Mouse (Mus musculus) CH12.LX (cell line): ENCODE results near the gene Ctsh. TPM values are rescaled to one million over a fixed set of nuclear protein-coding genes. Genes with fewer than 3 reads are reported as not detected.

Source experiments
- DNase-seq: peaks from one replicate; pipeline ENCODE4 v3.0.0-alpha.2; 2013; ENCODE audit errors: extremely low read depth
- H3K27ac ChIP-seq: 2 replicates; pipeline ENCODE4 v1.5.1; 2012; ENCODE audit warnings: low read depth, mild to moderate bottlenecking, control low read depth, moderate library complexity; ENCODE audit not compliant: insufficient read depth
- H3K27me3 ChIP-seq: replicated peaks from 2 replicates; pipeline ENCODE3; 2012; ENCODE audit warnings: inconsistent platforms
- H3K36me3 ChIP-seq, 2 experiments: replicated peaks in 1 of 2; 2 replicates each; pipeline versions ENCODE3 to v1.6.1; 2012; ENCODE audit warnings: inconsistent platforms in 1 of 2, low read length in 1 of 2, mild to moderate bottlenecking in 1 of 2, mixed read lengths in 1 of 2, moderate library complexity in 1 of 2; ENCODE audit not compliant: control insufficient read depth in 1 of 2, insufficient read depth in 1 of 2
- H3K4me1 ChIP-seq, 2 experiments: 2 replicates each; pipeline ENCODE4 v1.6.1; 2012; ENCODE audit warnings: inconsistent platforms in 1 of 2, moderate library complexity in 1 of 2; ENCODE audit not compliant: insufficient read depth in 2 of 2, control insufficient read depth in 1 of 2
- H3K4me2 ChIP-seq: 2 replicates; pipeline ENCODE4 v1.6.1; 2012; ENCODE audit warnings: low read depth, mild to moderate bottlenecking, control low read depth; ENCODE audit not compliant: poor library complexity, insufficient read depth, severe bottlenecking
- H3K4me3 ChIP-seq, 3 experiments: fragments of 150-350 bp in 1 of 3; sonication (generic) in 1 of 3; replicated peaks in 1 of 3; 2 replicates each; pipeline versions ENCODE3 to v1.5.1; 2011 to 2012; ENCODE audit warnings: low read depth in 2 of 3, low read length in 2 of 3, mild to moderate bottlenecking in 2 of 3, moderate library complexity in 2 of 3, control low read depth in 1 of 3, improper control_type of control experiment in 1 of 3, inconsistent platforms in 1 of 3, mixed read lengths in 1 of 3; ENCODE audit not compliant: poor library complexity in 1 of 3
- H3K79me2 ChIP-seq: replicated peaks from 2 replicates; pipeline ENCODE4 v1.6.1; 2012; ENCODE audit warnings: mild to moderate bottlenecking, moderate library complexity; ENCODE audit not compliant: control insufficient read depth, poor library complexity, insufficient read depth, severe bottlenecking; ENCODE audit errors: extremely low read depth
- H3K9ac ChIP-seq: 2 replicates; pipeline ENCODE4 v1.6.1; 2012; ENCODE audit warnings: low read depth, mild to moderate bottlenecking, control low read depth, moderate library complexity; ENCODE audit not compliant: insufficient read depth
- H3K9me3 ChIP-seq: replicated peaks from 2 replicates; pipeline ENCODE3; 2012; ENCODE audit warnings: low read length, inconsistent platforms, mixed read lengths
- CHD1 ChIP-seq: IDR thresholded peaks from 2 replicates; pipeline ENCODE4 v1.6.1; 2012; ENCODE audit warnings: low read depth, low read length, improper control_type of control experiment, inconsistent platforms
- CHD2 ChIP-seq: IDR thresholded peaks from 2 replicates; pipeline ENCODE4 v1.6.1; 2011; ENCODE audit warnings: low read length, improper control_type of control experiment
- CTCF ChIP-seq, 2 experiments: IDR thresholded peaks in 1 of 2; conservative IDR thresholded peaks in 1 of 2; 2 replicates each; pipeline ENCODE4 v1.5.1; 2011 to 2012; ENCODE audit warnings: low read depth in 2 of 2, low read length in 2 of 2, improper control_type of control experiment in 1 of 2, inconsistent platforms in 1 of 2, mild to moderate bottlenecking in 1 of 2, moderate library complexity in 1 of 2
- E2F4 ChIP-seq: IDR thresholded peaks from 2 replicates; pipeline ENCODE4 v1.6.1; 2011; ENCODE audit warnings: low read depth, low read length, improper control_type of control experiment; ENCODE audit not compliant: insufficient replicate concordance
- ELF1 ChIP-seq: IDR thresholded peaks from 2 replicates; pipeline ENCODE4 v1.6.1; 2014; ENCODE audit warnings: low read depth, mild to moderate bottlenecking, inconsistent platforms, low read length, improper control_type of control experiment
- EP300 ChIP-seq: IDR thresholded peaks from 2 replicates; pipeline ENCODE4 v1.6.1; 2011; ENCODE audit warnings: low read length, improper control_type of control experiment
- ETS1 ChIP-seq: conservative IDR thresholded peaks from 2 replicates; pipeline ENCODE4 v1.6.1; 2012; ENCODE audit warnings: low read depth, mild to moderate bottlenecking, inconsistent platforms, low read length, improper control_type of control experiment, moderate library complexity
- GABPA ChIP-seq: IDR thresholded peaks from 2 replicates; pipeline ENCODE4 v1.6.1; 2012; ENCODE audit warnings: low read depth, low read length, improper control_type of control experiment, inconsistent platforms; ENCODE audit not compliant: insufficient replicate concordance
- HCFC1 ChIP-seq: IDR thresholded peaks from 2 replicates; pipeline ENCODE4 v1.6.1; 2012; ENCODE audit warnings: low read depth, mild to moderate bottlenecking, inconsistent platforms, low read length, improper control_type of control experiment
- IRF4 ChIP-seq: IDR thresholded peaks from 2 replicates; pipeline ENCODE4 v1.6.1; 2014; ENCODE audit warnings: low read depth, mild to moderate bottlenecking, inconsistent platforms, low read length, improper control_type of control experiment
- JUN ChIP-seq: IDR thresholded peaks from 2 replicates; pipeline ENCODE4 v1.6.1; 2011; ENCODE audit warnings: low read depth, mild to moderate bottlenecking, low read length, improper control_type of control experiment, moderate library complexity; ENCODE audit not compliant: insufficient read depth
- JUND ChIP-seq: conservative IDR thresholded peaks from 2 replicates; pipeline ENCODE4 v1.6.1; 2011; ENCODE audit warnings: low read depth, low read length, improper control_type of control experiment
- MAFK ChIP-seq: IDR thresholded peaks from 2 replicates; pipeline ENCODE4 v1.6.1; 2011; ENCODE audit warnings: low read length, improper control_type of control experiment; ENCODE audit not compliant: insufficient replicate concordance
- MAX ChIP-seq: IDR thresholded peaks from 2 replicates; pipeline ENCODE4 v1.6.1; 2011; ENCODE audit warnings: low read length, improper control_type of control experiment
- MAZ ChIP-seq: IDR thresholded peaks from 2 replicates; pipeline ENCODE4 v1.6.1; 2012; ENCODE audit warnings: low read depth, mild to moderate bottlenecking, inconsistent platforms, low read length, improper control_type of control experiment, moderate library complexity
- MEF2A ChIP-seq: IDR thresholded peaks from 2 replicates; pipeline ENCODE4 v1.6.1; 2014; ENCODE audit warnings: low read depth, mild to moderate bottlenecking, inconsistent platforms, low read length, improper control_type of control experiment, borderline replicate concordance
- MXI1 ChIP-seq: IDR thresholded peaks from 2 replicates; pipeline ENCODE4 v1.6.1; 2011; ENCODE audit warnings: mild to moderate bottlenecking, low read depth, low read length, improper control_type of control experiment
- MYC ChIP-seq: IDR thresholded peaks from 2 replicates; pipeline ENCODE4 v1.6.1; 2011; ENCODE audit warnings: low read depth, mild to moderate bottlenecking, improper control_type of control experiment, low read length
- NELFE ChIP-seq: IDR thresholded peaks from 2 replicates; pipeline ENCODE4 v1.6.1; 2011; ENCODE audit warnings: low read depth, low read length, improper control_type of control experiment
- NRF1 ChIP-seq: IDR thresholded peaks from 2 replicates; pipeline ENCODE4 v1.6.1; 2014; ENCODE audit warnings: low read depth, mild to moderate bottlenecking, inconsistent platforms, low read length, improper control_type of control experiment, moderate library complexity
- POLR2A ChIP-seq: IDR thresholded peaks from 2 replicates; pipeline ENCODE4 v1.6.1; 2011; ENCODE audit warnings: low read depth, mild to moderate bottlenecking, improper control_type of control experiment, low read length
- RAD21 ChIP-seq: IDR thresholded peaks from 2 replicates; pipeline ENCODE4 v1.6.1; 2011; ENCODE audit warnings: low read depth, mild to moderate bottlenecking, low read length, improper control_type of control experiment, moderate library complexity
- RCOR1 ChIP-seq: conservative IDR thresholded peaks from 2 replicates; pipeline ENCODE4 v1.6.1; 2012; ENCODE audit warnings: low read depth, mild to moderate bottlenecking, inconsistent platforms, low read length, improper control_type of control experiment
- SMC3 ChIP-seq: IDR thresholded peaks from 2 replicates; pipeline ENCODE4 v1.6.1; 2011; ENCODE audit warnings: low read depth, low read length, improper control_type of control experiment
- TBP ChIP-seq: conservative IDR thresholded peaks from 2 replicates; pipeline ENCODE4 v1.6.1; 2011; ENCODE audit warnings: low read depth, low read length, improper control_type of control experiment
- TCF12 ChIP-seq: IDR thresholded peaks from 2 replicates; pipeline ENCODE4 v1.6.1; 2014; ENCODE audit warnings: low read depth, mild to moderate bottlenecking, inconsistent platforms, low read length, improper control_type of control experiment
- USF1 ChIP-seq: IDR thresholded peaks from 2 replicates; pipeline ENCODE4 v1.6.1; 2014; ENCODE audit warnings: low read depth, mild to moderate bottlenecking, inconsistent platforms, low read length, improper control_type of control experiment
- USF2 ChIP-seq: conservative IDR thresholded peaks from 2 replicates; pipeline ENCODE4 v1.6.1; 2011; ENCODE audit warnings: low read depth, low read length, improper control_type of control experiment
- ZC3H11A ChIP-seq: IDR thresholded peaks from 2 replicates; pipeline ENCODE4 v1.6.1; 2012; ENCODE audit warnings: low read depth, mild to moderate bottlenecking, inconsistent platforms, low read length, improper control_type of control experiment
- ZKSCAN1 ChIP-seq: IDR thresholded peaks from 2 replicates; pipeline ENCODE4 v1.6.1; 2012; ENCODE audit warnings: low read depth, inconsistent platforms, low read length, improper control_type of control experiment, borderline replicate concordance
- ZMIZ1 ChIP-seq: IDR thresholded peaks from 2 replicates; pipeline ENCODE4 v1.6.1; 2012; ENCODE audit warnings: low read depth, mild to moderate bottlenecking, inconsistent platforms, low read length, improper control_type of control experiment
- dilution Hi-C: fragments of 300-500 bp; cut with MboI; formaldehyde crosslinking; loops from 2 replicates; pipeline ENCODE4 v1.14.3; 2020; ENCODE audit warnings: low sequenced_read_pairs; ENCODE audit not compliant: extremely low pct_unique_long_range_greater_than_20kb, extremely low pct_ligation_motif_present
- in situ Hi-C: fragments of 300-500 bp; cut with MboI; formaldehyde crosslinking; loops from 3 replicates; pipeline ENCODE4 v1.14.3; 2019; ENCODE audit warnings: low sequenced_read_pairs, low pct_ligation_motif_present, low pct_unique_long_range_greater_than_20kb, mixed read lengths
- polyA plus RNA-seq: library from polyadenylated mRNA; unstranded; fragments of >175 nt; gene quantifications from 2 replicates; pipeline ENCODE4 v1.2.1, GENCODE M21; 2012; ENCODE audit warnings: low read depth; ENCODE audit not compliant: insufficient read length
- total RNA-seq, 2 experiments: library from RNA; depleted of rRNA; stranded (reverse); fragments of 300-350 nt in 1 of 2; fragments of >200 nt in 1 of 2; gene quantifications; 2 replicates each; pipeline ENCODE4 v1.2.3; 2012 to 2014

The Ctsh gene
- total and polyA plus RNA-seq, 3 experiments = 133 to 316 (median 256) TPM

GRCm38 (mm10) chr9:90113651-90114566 lies 60.0 kb downstream of the Ctsh start (continued):
- TF ChIP-seq USF2 (no peak), ZC3H11A (no peak), EP300 (peak; percentile 26; the same call in 1 of the 2 replicates), CTCF (conservative IDR thresholded peaks at IDR 0.05 in 1 of 2, IDR thresholded peaks at IDR 0.05 in 1 of 2; ENCODE audit: low read depth in 2 of 2, low read length in 2 of 2) (peak in 1 of 2 experiments; percentile 81; a peak in 2 of 4 replicates), HCFC1 (peak; percentile 78), MAZ (peak; percentile 82; the same call in 1 of the 2 replicates), RAD21 (no peak; the same call in 1 of the 2 replicates), ELF1 (peak; percentile 59; the same call in 1 of the 2 replicates), CHD1 (no peak; the same call in 1 of the 2 replicates), ZMIZ1 (no peak; the same call in 1 of the 2 replicates)
- TF ChIP-seq, all 38 proteins: peak for 25

GRCm38 (mm10) chr9:90114567-90115307 lies 60.8 kb downstream of the Ctsh start, which contains the start of gene Morf4l1:
Gene Morf4l1 (minus strand): TSS chr9:90114774.
- Histone ChIP-seq H3K27ac (peak within 1 kb of the TSS; percentile 94), H3K27me3 (no peaks in the 10 kb centered on the region), H3K4me2 (peak within 1 kb of the TSS; percentile 95), H3K9me3 (no peaks in the 10 kb centered on the region), H3K4me3 (peak within 1 kb of the TSS; percentile 86 to 99 (median 89)), H3K79me2 (peaks cover 39% of the 10 kb centered on the region), H3K36me3 (peaks cover 0 to 2% of the 10 kb centered on the region in 2 experiments), H3K4me1 (peaks cover 0 to 23% of the 10 kb centered on the region in 2 experiments; a peak in 2 of 4 replicates), H3K9ac (peak within 1 kb of the TSS; percentile 91)
- in situ Hi-C loops (loop anchor here (5.0 kb wide), 1 partner anchor 83 kb away; no protein-coding TSS in a partner anchor), dilution Hi-C loops (no loop called here)
- peak; percentile 95 for DNase-seq
- TF ChIP-seq CTCF (conservative IDR thresholded peaks at IDR 0.05 in 1 of 2, IDR thresholded peaks at IDR 0.05 in 1 of 2; ENCODE audit: low read depth in 2 of 2, low read length in 2 of 2) (no peak), MXI1 (peak; percentile 44; the same call in 1 of the 2 replicates), E2F4 (no peak), MEF2A (0 out of 2 replicates have a peak, but pooled peaks have one; percentile 34), NELFE (0 out of 2 replicates have a peak, but pooled peaks have one; percentile 19), JUN (no peak), MAFK (0 out of 2 replicates have a peak, but pooled peaks have one; percentile 9), POLR2A (peak; percentile 61), HCFC1 (peak; percentile 95), USF1 (no peak), ETS1 (0 out of 2 replicates have a peak, but pooled peaks have one; percentile 6), RAD21 (no peak), JUND (no peak), NRF1 (peak; percentile 79), ZKSCAN1 (no peak; the same call in 1 of the 2 replicates), TCF12 (peak; percentile 76), TBP (0 out of 2 replicates have a peak, but pooled peaks have one; percentile 38), RCOR1 (no peak), EP300 (no peak), IRF4 (peak; percentile 73), CHD2 (peak; percentile 98), MAX (peak; percentile 44; the same call in 1 of the 2 replicates), ELF1 (peak; percentile 81), SMC3 (no peak), MYC (no peak), GABPA (peak; percentile 93)
